Mouse (Mus musculus): Measurements from ENCODE around the gene Sirt7.

Gene Sirt7

GRCm38 (mm10) chr11:120582268-120582981 is 42.6 kb downstream of the Sirt7 start:
- DNase-seq (ENCODE audit: low spot score): no peak

GRCm38 (mm10) chr11:120581490-120582267 is 43.4 kb downstream of the Sirt7 start, which contains the start of gene Arhgdia:
Arhgdia (minus strand) TSS chr11:120581624.
- peak; percentile 63 for DNase-seq (ENCODE audit: low spot score)

- DNase-seq (ENCODE audit: low spot score): no peak
These were observed 44.1 kb downstream of the Sirt7 start for GRCm38 (mm10) chr11:120580871-120581331.

GRCm38 (mm10) chr11:120580190-120580589 is 44.9 kb downstream of the Sirt7 start:
- DNase-seq (ENCODE audit: low spot score): no peak

GRCm38 (mm10) chr11:120579316-120580107 is 45.5 kb downstream of the Sirt7 start:
- no peak for DNase-seq (ENCODE audit: low spot score)

GRCm38 (mm10) chr11:120578694-120579243 is 46.3 kb downstream of the Sirt7 start:
- DNase-seq (ENCODE audit: low spot score): no peak

GRCm38 (mm10) chr11:120578024-120578693 is 46.9 kb downstream of the Sirt7 start:
- DNase-seq (ENCODE audit: low spot score): no peak

GRCm38 (mm10) chr11:120577211-120578023 is 47.6 kb downstream of the Sirt7 start:
- no peak for DNase-seq (ENCODE audit: low spot score)

GRCm38 (mm10) chr11:120576365-120576981 is 48.6 kb downstream of the Sirt7 start:
- DNase-seq (ENCODE audit: low spot score): no peak

GRCm38 (mm10) chr11:120575940-120576339 is 49.1 kb downstream of the Sirt7 start:
- DNase-seq (ENCODE audit: low spot score): no peak

- no peak for DNase-seq (ENCODE audit: low spot score)
These were observed 50.0 kb downstream of the Sirt7 start for GRCm38 (mm10) chr11:120575046-120575445.

- no peak for DNase-seq (ENCODE audit: low spot score)
These were observed 50.8 kb downstream of the Sirt7 start for GRCm38 (mm10) chr11:120574278-120574600.

GRCm38 (mm10) chr11:120573585-120574277 is 51.3 kb downstream of the Sirt7 start:
- no peak for DNase-seq (ENCODE audit: low spot score)

GRCm38 (mm10) chr11:120572752-120573584 is 52.1 kb downstream of the Sirt7 start, which contains the start of gene P4hb:
P4hb (minus strand) TSS chr11:120573253.
- peak; percentile 98 for DNase-seq (ENCODE audit: low spot score)

- no peak for DNase-seq (ENCODE audit: low spot score)
These were observed 52.7 kb downstream of the Sirt7 start for GRCm38 (mm10) chr11:120572417-120572751.

- no peak for DNase-seq (ENCODE audit: low spot score)
These were observed 53.2 kb downstream of the Sirt7 start for GRCm38 (mm10) chr11:120571754-120572416.

GRCm38 (mm10) chr11:120571122-120571521 is 53.9 kb downstream of the Sirt7 start:
- DNase-seq (ENCODE audit: low spot score): no peak

All from layer of hippocampus, adult 9-10 months (tissue).